Mouse (Mus musculus): ENCODE measurements around the gene Ubap2.

Ubap2 gene

DNA sequence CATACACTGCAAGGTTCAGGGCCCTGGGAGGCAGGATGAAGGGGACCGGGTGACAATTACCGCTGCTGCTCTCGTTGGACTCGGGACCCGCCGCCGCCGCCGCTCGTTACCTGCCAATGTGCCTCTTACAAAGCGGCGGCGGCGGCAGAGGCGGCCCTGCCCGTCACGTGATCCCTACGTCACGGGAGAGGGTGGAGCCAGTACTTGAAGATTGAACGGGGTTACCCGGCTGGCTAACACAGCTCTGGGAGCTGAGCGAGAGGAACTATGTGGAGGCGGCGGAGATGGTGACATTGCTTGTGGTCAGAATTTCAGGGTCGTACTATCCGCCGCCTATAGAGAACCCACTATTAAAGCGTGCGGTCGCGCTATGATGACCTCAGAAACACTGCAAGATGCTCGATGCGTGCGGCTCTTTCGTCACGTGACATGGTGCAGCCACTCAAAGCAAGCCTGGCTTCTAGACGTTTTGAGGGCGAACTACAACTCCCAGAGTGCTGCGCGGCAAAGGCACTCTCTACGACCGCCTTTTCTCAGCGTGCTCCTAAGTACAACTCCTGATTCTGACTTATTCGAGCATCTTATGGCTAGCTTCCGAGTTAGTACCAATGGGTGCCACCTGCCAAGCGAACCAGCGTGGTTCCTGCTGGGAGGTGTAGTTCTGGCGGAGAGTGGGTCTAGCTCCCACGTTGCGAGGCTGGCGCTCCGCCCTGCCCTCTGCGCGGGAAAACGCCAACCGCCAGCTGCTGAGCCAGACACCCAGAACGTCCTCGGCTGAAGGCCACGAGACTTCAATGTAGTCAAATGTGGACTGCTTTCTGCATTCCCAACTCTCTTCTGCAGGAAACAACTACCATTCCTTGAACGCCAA, at the start of gene Ubap2:
Gene Ubap2 (minus strand): TSS at position 165 of the 871 bp plus-strand sequence.
- DNase-seq: peak; percentile 98

DNA sequence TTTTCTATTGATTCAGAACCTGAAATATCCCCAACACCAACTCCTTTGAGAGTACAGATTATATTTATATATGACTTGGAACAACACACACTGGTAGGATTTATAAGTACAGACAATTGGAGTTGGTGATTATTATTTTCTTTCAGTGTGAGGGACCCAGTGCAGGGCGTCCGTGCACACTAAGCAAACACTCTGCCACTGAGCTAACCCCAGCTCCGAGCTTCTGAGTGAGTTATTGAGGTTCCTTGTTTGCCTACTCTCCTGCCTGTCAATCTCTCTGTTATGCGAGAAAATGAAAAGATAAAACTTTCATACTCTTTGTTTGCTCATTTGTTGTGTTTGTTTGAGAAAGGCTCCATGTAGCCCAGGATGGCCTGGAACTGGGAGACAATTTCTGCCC, 46.0 kb upstream of the Ubap2 start:
- DNase-seq: no peak

DNA sequence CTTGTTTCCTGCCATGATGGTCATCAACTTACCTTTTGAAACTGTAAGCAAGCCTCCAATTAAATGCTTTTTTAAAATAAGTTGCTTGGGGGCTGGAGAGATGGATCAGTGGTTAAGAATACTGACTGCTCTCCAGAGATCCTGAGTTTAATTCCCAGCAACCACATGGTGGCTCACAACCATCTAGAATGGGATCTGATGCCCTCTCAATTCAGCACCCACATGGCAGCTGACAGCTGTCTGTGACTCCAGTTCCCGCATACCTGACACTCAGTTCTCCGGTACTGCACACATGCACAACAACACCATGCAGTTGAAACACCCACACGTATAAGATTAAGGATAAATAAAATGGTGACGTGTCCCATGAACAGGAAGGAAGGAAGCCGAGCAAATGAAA, 43.3 kb upstream of the Ubap2 start:
- no peak for DNase-seq

DNA sequence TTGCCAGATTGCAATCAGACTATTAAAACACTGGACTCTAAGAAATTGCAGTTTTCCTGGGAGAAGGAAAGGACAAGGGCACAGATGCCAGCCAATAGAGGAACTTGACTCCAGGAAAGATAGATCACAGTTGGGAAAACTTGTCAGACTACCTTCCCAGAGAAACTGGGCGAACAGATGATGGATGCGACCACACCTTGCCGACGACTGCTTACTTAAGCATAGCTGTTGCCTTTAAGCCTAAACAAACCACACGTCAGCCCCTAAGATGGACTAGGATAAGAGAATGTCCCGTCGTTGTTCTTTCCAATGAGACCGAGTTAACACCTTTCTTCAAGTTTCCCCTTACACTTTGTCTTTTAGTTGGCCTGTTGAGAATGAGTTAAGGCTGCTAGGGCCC, 40.2 kb upstream of the Ubap2 start:
- DNase-seq: no peak

DNA sequence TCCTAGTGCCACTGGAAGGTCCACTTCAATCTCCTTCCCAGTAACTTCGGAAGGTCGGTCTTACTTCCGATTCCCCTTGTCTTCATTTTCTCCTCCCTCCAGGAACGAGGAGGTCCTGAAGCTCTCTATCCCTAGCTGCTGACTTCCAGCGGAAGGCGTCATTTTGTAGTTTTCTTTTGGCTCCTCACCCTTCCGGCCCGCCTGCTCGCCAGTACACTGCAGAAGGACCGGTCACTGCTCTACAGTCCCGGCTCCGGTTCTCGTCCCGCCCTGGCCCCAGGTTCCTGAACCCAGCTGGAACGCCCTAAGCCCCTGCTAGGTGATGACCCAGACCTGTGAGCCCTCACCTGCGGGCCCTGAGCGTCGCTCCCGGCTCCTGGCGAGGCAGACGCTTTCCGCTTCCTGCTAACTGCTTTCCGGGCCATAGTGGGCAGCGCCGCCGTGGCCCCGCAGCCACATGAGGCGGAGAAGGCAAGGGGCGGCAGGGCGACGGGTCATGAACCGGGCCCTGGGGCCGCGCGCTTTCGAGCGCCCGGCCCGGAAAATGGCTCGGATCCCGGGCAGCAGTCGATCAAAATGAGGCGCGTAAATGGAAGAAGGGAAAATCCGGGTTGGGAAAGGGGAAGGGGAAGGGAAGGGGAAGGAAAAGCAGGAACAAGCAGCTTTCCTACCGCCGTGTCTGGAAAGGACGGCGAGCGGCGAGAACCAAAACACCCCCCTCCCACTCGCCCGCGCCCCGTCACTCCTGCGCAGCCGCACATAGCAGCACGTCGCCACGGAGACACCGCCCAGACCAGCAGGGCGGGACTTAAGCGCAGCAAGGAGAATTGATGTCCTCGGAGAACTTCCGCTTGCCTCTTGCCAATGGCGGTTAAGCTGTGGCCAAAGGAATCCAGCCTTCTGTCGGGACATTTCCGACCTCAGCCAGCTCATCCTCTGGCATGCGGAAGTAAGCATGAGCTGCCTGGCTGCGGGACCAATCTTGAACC, 39.5 kb upstream of the Ubap2 start, which contains the start of gene Dcaf12:
Gene Dcaf12 (minus strand): TSS at position 749 of the 989 bp plus-strand sequence.
- DNase-seq: peak; percentile 92

DNA sequence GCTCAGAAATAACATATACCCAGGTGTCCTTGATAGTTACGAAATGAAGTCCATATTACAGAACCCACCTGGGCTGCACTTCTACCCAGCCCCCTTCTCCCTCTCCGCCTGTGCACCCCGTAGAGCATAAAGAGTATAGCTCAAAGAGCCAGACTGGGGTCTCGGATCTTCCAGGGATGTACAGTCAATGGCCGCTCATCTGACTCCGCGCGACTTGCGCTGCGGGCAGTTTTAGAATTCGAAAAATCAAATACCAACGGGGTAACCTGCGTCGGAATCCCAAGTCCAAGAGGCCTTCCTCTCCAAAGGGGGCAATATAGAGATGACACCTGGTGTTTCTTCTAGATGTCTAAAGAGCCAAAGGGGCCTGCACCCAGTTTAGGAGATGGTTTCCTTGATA, 38.8 kb upstream of the Ubap2 start:
- DNase-seq: no peak

DNA sequence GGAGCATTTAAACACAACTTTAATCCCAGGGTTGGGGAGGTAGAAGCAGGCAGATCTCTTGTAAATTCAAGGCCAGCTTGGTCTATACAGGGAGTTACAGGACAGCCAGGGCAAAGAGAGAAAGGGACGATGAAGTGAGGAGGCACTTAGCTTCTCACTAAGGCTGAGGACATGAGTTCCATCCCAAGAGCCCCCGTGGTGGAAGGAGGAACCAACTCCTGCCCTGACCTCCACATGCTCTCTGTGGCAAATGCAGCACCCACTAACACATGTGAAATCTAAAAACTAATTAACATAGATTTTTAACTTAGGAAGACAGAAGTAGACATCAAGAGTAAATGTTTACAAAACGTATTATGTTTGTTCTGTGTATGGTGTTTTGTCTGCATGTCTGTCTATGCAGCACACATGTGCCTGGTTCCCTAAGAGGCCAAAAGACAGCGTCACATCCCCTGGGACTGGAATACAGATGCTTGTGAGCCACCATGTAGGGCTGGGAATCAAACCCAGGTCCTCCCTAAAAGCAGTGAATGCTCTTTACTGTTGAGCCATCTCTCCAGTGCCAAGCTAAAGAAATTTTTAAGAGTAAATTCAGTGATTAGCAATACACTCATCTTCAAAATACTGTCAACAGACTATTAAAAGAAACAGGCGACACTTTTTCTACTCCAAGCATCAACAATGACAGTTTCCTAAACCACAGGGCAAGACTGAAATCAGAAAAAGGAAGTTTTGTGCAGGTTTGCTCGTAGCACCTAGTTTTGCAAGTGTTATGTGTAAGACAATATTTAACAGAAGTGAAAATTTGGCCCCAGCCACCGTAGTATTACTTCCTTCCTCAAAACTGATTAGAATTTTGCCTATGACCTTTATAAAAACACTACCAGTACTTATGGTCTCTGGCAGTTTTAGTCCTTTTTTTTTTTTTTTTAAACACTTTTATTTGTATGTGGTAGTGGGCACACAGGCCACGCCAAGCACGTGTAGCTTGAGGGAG, 35.9 kb upstream of the Ubap2 start:
- no peak for DNase-seq

DNA sequence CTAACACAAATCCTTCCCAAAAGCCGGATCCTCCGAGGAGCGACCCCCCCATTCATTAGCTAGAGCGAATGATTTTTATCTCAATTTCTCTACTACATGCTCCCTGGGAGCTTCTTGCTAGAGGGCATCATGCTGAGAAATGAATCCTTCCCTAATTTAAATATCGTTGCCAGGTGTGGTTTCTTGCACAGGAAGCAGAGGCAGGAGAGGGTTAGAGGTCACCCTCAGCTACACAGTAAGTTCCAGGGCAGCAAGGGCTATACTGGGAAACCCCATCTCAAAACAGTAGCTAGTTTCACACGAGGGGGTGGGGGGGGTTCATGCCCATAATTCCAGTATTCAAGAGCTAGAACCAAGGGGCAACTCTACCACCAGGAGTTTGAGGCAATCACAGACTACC, 32.5 kb upstream of the Ubap2 start:
- no peak for DNase-seq

DNA sequence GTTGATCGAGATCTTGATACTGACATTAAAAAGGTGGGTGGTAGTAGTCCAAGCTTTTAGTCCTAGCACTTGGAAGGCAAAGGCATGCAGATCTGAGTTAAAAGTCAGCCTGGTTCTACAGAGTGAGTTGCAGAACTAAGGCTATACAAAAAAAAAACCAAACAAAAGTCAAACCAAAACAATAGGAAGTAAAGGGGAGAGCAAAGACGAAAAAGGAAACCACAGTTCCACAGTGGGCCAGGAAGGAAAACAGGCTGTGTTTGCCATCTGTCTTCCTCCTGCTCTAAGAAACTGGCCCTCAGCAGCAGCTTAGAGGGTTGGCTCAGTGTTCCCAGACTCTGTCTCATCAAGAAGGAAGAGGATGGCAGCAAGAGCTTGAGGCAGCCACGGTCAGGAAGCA, 29.4 kb upstream of the Ubap2 start:
- DNase-seq: no peak

DNA sequence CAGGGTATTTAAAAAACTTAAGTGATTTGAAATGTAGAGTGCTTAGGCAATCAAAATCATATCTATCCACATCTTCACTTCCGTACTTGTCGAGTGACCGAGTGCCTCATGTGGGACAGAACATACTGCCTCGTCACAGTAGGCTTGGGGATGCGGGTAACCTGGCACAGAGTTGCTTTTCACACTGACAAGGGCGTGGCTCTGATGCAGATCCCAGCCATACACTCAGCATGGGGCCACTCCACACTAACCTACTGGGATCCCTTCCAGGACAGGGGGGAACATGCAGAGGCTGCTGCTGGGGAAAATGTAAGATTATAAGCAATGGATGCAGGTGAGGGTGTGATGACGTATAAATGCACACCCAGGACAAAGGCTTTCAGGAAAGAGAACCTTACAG, 28.7 kb upstream of the Ubap2 start:
- DNase-seq: no peak

DNA sequence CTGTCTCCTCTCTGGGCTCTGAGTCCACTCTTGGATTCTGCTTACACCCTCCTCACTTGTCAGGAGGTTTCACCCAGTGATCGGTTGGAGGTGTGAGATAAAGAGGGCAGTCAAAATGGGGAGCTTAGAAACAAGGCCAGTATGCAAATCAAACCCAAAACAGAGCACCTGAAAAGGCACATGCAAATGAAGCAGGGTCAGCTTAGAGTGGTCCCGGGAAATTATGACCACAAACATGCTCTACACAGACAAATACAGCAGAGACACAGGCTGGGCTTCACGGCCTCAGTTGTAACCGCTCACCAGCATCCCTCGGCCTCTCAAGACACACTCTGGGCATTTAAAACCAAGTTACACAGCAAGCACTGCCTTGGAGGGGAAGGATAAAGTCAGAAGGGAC, 24.0 kb upstream of the Ubap2 start:
- no peak for DNase-seq

DNA sequence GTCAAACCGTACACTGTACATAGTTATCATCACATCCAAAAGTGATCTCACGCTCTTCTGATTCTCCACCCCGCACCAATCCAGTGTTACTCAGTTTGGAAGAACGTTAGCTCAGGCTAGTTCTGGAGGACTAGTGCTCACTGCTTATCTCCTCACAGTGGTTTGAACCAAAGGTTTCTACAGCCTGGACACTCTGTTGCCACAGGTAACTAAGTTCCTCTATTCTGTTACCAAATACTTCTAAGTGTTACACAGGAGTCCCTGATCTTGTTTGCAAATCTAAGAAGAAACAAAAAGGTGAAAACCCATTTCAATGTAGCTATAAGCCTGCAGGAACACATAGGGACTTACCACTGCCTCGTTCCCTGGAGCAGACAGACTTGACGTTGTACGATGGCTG, 21.0 kb upstream of the Ubap2 start:
- DNase-seq: no peak

DNA sequence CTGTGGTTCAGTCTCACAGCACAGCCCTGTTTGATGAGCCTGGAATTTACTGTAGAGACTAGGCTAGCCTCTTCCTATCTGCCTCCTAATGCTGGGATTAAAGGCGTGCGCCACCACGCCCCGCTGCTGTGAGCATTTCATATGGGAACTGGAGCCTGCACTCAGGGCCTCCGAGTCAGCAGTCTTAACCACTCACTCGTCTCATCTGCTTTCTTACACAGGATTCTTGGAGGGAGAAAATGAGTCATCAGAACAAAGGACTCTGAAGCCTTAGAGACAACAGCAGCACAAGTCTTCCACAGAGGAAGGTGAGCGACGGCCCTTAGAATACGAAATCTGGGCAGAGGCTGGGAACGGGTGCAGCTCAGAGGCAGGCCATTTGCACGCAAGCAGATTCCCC, 20.6 kb upstream of the Ubap2 start:
- DNase-seq: no peak

DNA sequence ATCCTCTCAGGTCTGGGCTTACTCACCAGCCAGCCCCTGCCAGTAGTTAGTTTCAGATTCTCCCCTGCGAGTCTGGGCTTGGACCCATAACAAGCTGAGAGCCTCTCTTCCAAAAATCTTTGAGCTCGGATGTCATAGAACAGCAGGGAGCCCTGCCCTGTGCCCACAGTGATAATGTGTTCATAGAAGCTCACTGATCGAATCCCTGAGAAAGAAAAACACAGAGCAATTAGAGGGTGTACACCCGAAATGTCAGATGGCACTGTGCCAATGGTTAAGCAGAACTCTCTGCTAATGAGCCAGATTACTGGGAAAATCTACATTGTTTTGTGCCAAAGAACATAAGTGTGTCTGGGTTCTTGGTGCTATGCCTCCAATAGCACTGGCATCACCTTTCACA, 19.0 kb upstream of the Ubap2 start:
- DNase-seq: no peak

DNA sequence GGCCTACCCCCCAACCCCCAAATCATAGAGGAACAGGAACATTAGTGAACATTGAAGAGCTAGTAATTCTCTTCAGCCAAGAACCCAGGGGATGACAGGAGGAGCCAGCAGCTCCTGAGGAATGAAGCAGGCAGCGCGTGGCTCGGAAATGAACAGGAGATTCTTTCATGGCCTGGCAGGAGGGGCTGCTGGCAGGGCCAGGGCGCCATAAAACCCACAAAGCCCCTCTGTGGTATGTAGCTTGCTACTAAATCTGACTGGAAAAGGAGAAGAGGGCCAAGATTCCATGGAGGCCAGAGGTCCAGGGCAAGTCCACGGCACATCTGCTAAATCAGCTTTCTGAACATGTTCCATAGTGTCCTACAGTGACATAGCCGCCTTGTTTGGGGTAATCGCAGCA, 14.9 kb upstream of the Ubap2 start:
- no peak for DNase-seq

DNA sequence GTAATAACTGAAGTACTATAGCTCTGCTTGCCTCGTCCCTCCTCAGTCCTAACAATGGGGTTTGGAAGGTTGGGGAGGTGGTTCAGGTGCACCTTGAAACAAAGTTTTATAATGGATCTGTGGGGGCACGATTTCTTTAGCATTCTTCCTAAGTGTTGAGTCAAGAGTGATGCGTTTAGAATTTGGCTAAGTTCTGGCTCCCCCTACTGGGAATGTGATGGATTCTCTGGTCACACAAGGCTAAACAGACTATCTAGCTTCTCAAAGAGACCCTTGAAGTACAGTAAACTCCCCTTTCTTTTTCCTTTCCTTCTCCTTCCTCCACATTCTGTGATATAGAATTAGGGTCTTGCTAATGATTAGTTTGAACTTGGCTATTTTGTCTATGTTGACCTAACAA, 11.5 kb upstream of the Ubap2 start:
- no peak for DNase-seq

DNA sequence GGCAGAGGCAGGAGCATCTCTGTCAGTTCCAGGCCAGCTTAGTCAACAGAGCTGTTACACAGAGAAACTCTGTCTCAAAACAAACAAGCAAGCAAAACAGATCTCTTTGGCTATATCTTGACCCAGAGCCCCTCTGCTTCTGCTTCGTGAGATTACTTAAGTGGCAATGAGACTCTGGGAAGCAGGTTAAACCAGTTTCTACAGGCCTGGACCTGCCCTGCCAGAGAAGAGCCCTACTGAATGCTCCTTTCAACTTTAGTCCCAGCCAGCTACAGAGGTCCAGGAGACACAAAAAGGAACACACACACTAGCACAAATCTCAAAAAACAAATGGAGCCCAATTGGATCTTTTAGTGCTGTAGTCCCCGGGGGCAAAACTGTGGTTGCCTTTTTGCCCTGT, 9.1 kb upstream of the Ubap2 start:
- no peak for DNase-seq

DNA sequence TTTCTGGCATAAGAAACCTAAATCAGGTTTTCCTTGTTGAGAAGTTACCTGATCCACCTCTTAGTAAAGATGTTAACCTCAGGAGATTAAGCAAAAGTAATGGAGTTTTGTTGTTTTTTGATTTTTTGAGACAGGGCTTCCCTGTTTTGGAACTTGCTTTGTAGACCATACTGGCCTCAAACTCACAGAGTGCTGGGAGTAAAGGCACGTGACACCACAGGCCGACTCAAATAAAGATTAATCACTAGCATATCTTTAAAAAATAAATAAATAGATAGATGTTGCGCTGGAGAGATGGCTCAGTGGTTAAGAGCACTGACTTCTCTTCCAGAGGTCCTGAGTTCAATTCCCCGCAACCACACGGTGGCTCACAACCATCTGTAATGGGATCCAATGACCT, 983 bp upstream of the Ubap2 start:
- no peak for DNase-seq

DNA sequence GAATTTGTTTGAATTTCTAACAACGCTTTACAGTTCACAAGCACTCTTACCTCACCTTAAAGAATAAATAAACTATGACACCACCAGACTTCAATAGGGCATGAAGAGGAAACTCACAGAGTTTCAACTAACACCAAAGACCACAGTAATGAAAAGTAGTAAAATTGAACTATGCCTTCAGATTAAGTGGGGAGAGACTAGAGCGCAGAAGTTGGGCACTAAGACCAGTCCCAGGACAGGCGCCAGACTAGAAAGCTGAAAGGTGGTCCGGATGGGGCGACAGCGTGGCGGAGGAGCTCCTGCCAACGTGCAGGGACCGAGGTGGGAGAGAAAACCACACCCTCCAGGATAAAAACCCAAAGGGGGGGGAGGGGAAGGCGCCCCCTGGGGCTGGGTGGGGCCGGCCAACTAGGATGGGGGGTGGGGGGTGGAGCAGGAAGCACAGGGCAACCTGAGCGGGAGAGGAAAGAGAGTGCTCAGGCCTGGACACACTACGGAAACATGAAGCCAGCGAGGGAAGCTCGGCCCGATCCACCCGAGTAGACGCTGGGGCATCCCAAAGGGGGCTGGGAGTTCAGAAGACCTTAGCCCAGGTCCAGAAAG, 466 bp downstream of the Ubap2 start:
- no peak for DNase-seq

DNA sequence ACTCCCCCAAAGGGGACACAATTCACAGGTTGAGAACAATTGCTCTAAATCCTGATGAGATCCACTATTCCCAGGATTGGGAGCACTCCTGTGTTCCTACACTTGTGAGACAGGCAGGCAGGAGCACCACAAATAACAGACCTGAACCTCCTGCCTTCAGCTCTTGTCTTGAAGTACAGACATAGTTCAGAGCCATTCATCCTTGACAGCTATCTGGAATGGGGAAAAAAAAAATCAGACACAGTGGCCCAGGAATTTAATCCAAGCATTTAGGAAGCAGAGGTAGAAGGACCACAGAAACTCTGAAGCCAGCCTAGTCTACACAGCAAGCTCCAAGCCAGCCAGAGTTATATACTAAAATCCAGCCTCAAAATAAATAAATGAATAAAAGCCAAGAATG, 6.8 kb downstream of the Ubap2 start:
- no peak for DNase-seq

DNA sequence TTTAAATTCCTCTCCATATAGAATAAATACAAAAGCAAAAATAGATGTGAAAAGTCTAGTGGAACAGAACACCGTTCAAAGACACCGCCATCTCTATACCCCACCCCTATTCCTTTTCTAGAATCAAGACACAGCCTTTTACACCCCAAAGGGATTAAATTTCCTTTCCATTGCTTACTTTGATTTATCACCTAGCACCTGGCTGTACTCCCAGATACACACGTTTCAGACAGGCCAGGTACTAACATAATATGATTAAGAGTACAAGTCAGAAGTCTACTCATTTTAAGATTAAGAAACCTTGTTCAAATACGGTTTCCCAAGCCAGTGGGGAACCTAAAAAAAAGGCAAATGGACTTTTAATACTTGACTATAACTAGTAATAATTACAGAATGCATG, 8.6 kb downstream of the Ubap2 start:
- no peak for DNase-seq

DNA sequence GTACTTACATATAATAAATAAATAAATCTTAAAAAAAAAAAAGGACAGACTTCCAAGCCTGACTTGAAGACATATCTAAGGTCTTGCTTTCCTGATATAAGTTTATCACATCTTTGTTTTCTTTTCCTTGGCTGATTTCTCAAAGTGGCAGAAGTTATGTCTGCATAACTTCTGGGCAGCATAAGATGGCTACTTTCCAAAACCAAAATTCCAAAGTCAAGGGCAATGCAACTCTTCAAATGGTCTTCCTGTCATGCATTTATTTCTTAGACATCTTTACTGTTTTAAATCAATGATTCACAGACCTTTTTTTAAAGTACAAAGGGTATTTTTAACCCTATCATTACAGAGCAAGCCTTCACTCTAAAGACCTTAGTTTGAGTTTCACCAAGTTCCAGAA, 14.3 kb downstream of the Ubap2 start:
- no peak for DNase-seq
